Mouse (Mus musculus): Measurements from ENCODE around the gene Jdp2.

DNA sequence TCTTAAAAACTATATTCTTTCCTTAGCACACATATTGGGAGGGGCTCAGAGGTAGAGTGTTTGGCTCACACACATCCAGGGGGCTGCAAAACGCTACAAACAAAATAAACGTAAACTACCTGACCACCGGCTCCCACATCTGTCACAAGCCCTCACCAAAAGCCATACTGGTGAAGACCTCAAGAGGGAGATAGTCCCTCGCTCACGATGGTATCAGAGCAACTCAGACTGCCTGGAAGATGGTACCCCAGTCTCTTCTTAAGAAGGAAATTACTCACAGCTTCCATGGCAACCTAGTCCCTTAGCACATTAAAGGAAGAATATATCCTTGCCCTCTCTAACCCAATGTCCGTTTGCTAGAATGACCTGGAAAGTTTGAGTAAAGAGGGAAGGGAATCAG, 89.0 kb downstream of the Jdp2 start:
- TF ChIP-seq CTCF (IDR thresholded peaks at IDR 0.05; ENCODE audit: extremely low read depth, insufficient read depth, low read length): no peak
- no peak for TF ChIP-seq POLR2A (IDR thresholded peaks at IDR 0.05; ENCODE audit: extremely low read depth, insufficient read depth, low read length)

Data from cortical plate, adult 2 months (tissue).